Mouse (Mus musculus): ENCODE data around the gene Pdap1. TPM values are rescaled to one million over a fixed set of nuclear protein-coding genes. Genes with fewer than 3 reads are reported as not detected.
A peak's percentile ranks its signal among the peaks of the same experiment; 100 is the strongest.
"Not testable (repeated sequence)": the region's sequence is repeated elsewhere in the genome, so short reads cannot be mapped to it uniquely, and the experiment has no call there.

Gene Pdap1
- polyA plus RNA-seq, 1 experiment from 2014 or later: 102 TPM

DNA sequence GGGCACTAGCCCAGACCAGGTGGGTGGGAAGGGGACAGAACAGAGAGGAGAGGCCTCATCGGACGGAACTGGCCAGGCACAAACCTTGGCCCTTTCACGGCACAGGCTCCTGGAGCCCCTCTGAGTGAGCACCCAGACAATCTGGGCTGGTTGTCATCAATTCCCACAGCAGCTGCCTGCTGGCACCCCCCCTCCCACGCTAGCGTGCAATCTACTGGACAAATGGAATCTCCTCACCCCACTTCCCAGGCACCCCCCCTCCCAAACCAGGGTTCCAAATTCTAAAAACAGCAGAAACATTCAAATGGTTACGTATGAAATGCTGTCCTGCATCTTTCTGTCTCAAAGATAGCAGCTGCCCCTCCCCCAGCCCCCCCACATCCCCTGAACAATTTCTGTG is 10.3 kb downstream of the Pdap1 start:
- not testable (repeated sequence) for ATAC-seq; DNase-seq (ENCODE audit: low spot score); H3K27ac ChIP-seq (ENCODE audit: low read depth, low read length); H3K9me3 ChIP-seq (replicated peaks; ENCODE audit: control insufficient read depth, low read length); H3K4me2 ChIP-seq (ENCODE audit: low read length); H3K27me3 ChIP-seq (replicated peaks; ENCODE audit: control insufficient read depth, insufficient read depth, low read length); H3K9ac ChIP-seq (ENCODE audit: low read length); H3K4me3 ChIP-seq (ENCODE audit: low read depth, low read length); H3K4me1 ChIP-seq (ENCODE audit: control insufficient read depth, insufficient read depth, low read length)
- H3K36me3 ChIP-seq (ENCODE audit: control insufficient read depth, insufficient read depth, low read length): peaks cover 94% of the 10 kb centered on the region
- 88% methylated on average over 3 of the region's 6 CpGs for WGBS

DNA sequence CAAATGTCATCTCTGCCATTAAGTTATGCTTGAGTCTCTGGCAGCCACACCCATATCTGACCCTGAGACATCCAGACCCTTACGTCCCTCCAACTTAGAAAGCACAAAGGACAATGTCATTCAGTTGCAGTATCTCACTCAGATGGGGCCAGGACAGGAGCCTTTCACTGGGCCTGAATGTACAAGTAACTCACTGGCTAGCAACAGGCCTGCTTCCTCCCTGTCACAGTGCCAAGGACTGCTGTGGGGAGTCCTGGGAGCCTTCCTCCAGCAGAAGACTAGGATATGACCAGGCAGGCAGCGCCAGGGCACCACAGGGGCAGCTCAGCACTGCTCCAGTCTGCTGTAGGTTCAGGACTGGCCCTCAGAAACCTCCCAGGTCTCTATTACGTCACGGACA is 10.9 kb downstream of the Pdap1 start:
- H3K4me3 ChIP-seq (ENCODE audit: low read depth, low read length): no peak overlapping the region
- peaks cover 94% of the 10 kb centered on the region for H3K36me3 ChIP-seq (ENCODE audit: control insufficient read depth, insufficient read depth, low read length)
- no peak overlapping the region for H3K9ac ChIP-seq (ENCODE audit: low read length)
- no peaks in the 10 kb centered on the region for H3K27me3 ChIP-seq (replicated peaks; ENCODE audit: control insufficient read depth, insufficient read depth, low read length)
- no peaks in the 10 kb centered on the region for H3K9me3 ChIP-seq (replicated peaks; ENCODE audit: control insufficient read depth, low read length)
- no peaks in the 10 kb centered on the region for H3K4me1 ChIP-seq (ENCODE audit: control insufficient read depth, insufficient read depth, low read length)
- H3K4me2 ChIP-seq (ENCODE audit: low read length): no peak overlapping the region
- H3K27ac ChIP-seq (ENCODE audit: low read depth, low read length): no peak overlapping the region
- 97% methylated on average over 4 of the region's 4 CpGs for WGBS
- ATAC-seq (no peak), DNase-seq (ENCODE audit: low spot score) (no peak)

DNA sequence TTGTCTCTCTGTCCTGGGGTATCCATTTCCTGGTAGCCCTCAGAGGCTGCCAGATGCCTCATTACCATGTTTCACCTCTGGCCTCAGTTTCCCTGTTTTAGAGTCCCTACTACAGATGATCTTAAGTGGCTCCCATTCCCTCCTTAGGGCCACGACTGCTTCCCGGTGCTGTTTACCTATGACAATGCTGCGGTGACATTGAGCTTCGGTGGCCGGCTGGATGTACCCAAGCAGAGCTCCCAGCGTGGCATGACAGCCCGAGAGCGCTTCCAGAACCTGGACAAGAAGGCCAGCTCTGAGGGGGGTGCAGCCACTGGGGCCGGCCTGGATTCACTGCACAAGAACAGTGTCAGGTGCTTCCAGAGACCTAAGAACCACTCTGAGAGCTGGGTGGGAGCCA is 13.5 kb downstream of the Pdap1 start:
- no peak for DNase-seq (ENCODE audit: low spot score)
- peaks cover 75% of the 10 kb centered on the region for H3K36me3 ChIP-seq (ENCODE audit: control insufficient read depth, insufficient read depth, low read length)
- no peaks in the 10 kb centered on the region for H3K9me3 ChIP-seq (replicated peaks; ENCODE audit: control insufficient read depth, low read length)
- ATAC-seq: no peak
- no peaks in the 10 kb centered on the region for H3K4me1 ChIP-seq (ENCODE audit: control insufficient read depth, insufficient read depth, low read length)
- no peak overlapping the region for H3K4me3 ChIP-seq (ENCODE audit: low read depth, low read length)
- no peaks in the 10 kb centered on the region for H3K27me3 ChIP-seq (replicated peaks; ENCODE audit: control insufficient read depth, insufficient read depth, low read length)
- H3K4me2 ChIP-seq (ENCODE audit: low read length): no peak overlapping the region
- H3K9ac ChIP-seq (ENCODE audit: low read length): no peak overlapping the region
- no peak overlapping the region for H3K27ac ChIP-seq (ENCODE audit: low read depth, low read length)
- 96% methylated on average over 9 of the region's 9 CpGs for WGBS

DNA sequence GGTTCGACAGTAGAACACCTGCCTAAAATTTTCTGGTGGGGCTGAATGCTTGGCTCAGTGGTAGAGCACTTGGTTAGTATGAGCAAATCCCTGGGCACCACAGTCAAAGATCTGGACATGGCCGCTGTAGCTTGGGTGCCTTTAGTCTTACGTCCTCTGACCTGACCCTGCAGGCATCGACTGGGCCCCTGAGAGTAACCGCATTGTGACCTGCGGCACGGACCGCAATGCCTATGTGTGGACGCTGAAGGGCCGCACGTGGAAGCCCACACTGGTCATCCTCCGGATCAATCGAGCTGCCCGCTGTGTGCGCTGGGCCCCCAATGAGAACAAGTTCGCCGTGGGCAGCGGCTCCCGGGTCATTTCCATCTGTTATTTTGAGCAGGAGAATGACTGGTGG is 16.6 kb downstream of the Pdap1 start:
- H3K27me3 ChIP-seq (replicated peaks; ENCODE audit: control insufficient read depth, insufficient read depth, low read length): no peaks in the 10 kb centered on the region
- WGBS: 93% methylated on average over 19 of the region's 19 CpGs
- DNase-seq (ENCODE audit: low spot score): no peak
- no peak overlapping the region for H3K27ac ChIP-seq (ENCODE audit: low read depth, low read length)
- H3K4me1 ChIP-seq (ENCODE audit: control insufficient read depth, insufficient read depth, low read length): no peaks in the 10 kb centered on the region
- no peak for ATAC-seq
- H3K4me3 ChIP-seq (ENCODE audit: low read depth, low read length): no peak overlapping the region
- H3K9me3 ChIP-seq (replicated peaks; ENCODE audit: control insufficient read depth, low read length): no peaks in the 10 kb centered on the region
- H3K36me3 ChIP-seq (ENCODE audit: control insufficient read depth, insufficient read depth, low read length): peaks cover 45% of the 10 kb centered on the region
- H3K4me2 ChIP-seq (ENCODE audit: low read length): no peak overlapping the region
- H3K9ac ChIP-seq (ENCODE audit: low read length): no peak overlapping the region

DNA sequence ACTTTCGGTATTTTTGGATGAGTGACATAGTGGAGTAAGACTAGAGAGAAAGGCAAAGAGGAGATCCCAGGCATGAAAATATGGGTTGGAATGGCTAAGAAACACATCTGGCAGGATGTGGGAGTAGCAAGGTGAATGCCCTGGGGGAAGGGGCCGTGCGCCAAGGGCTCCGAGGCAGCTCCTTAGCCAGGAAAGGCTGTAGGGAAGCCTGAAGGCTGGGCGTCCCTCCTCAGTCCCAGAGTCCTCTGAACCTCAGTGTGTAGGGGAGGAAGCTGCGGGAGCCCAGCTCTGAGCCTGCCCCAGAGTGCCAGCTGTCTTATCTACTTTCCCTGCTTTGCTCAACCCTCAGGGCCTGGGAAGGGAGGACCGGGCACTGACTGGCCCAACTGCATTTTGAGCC is 19.1 kb downstream of the Pdap1 start:
- WGBS: 76% methylated on average over 7 of the region's 7 CpGs
- no peak overlapping the region for H3K9ac ChIP-seq (ENCODE audit: low read length)
- no peak for DNase-seq (ENCODE audit: low spot score)

DNA sequence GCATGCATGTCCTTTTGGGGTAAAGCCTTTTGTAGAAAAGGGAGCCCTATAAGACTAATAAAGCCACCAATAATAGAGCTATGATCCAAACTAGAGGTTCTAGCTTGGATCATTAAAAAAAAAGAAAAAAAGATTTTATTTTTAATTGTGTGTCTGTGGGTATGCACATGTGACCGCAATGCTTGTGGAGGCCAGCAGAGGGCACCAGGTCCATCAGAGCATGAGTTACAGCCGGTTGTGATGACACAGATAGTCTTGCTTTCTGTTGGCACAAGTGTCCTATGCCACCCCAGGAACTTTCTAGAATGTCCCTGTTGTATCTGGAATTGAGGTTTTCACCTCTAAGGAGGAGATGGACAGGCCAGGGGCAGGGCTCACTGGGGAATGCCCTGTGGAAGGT is 20.7 kb downstream of the Pdap1 start:
- H3K27me3 ChIP-seq (replicated peaks; ENCODE audit: control insufficient read depth, insufficient read depth, low read length): peaks cover 7% of the 10 kb centered on the region; the same call in 1 of the 2 replicates
- H3K36me3 ChIP-seq (ENCODE audit: control insufficient read depth, insufficient read depth, low read length): peaks cover 9% of the 10 kb centered on the region; the same call in 1 of the 2 replicates
- no peak overlapping the region for H3K27ac ChIP-seq (ENCODE audit: low read depth, low read length)
- 95% methylated on average over 2 of the region's 2 CpGs for WGBS
- ATAC-seq (no peak), DNase-seq (ENCODE audit: low spot score) (no peak)
- 0 out of 2 replicates have a peak, but pooled peaks cover 2% of the 10 kb centered on the region for H3K4me1 ChIP-seq (ENCODE audit: control insufficient read depth, insufficient read depth, low read length)
- H3K9ac ChIP-seq (ENCODE audit: low read length): no peak overlapping the region
- no peak overlapping the region for H3K4me2 ChIP-seq (ENCODE audit: low read length)
- no peak overlapping the region for H3K4me3 ChIP-seq (ENCODE audit: low read depth, low read length)
- H3K9me3 ChIP-seq (replicated peaks; ENCODE audit: control insufficient read depth, low read length): no peaks in the 10 kb centered on the region

More for the DNA sequence above, 19.1 kb downstream of the Pdap1 start:
- Histone ChIP-seq H3K36me3 (ENCODE audit: control insufficient read depth, insufficient read depth, low read length) (peaks cover 23% of the 10 kb centered on the region), H3K4me1 (ENCODE audit: control insufficient read depth, insufficient read depth, low read length) (no peaks in the 10 kb centered on the region), H3K9me3 (replicated peaks; ENCODE audit: control insufficient read depth, low read length) (no peaks in the 10 kb centered on the region), H3K27me3 (replicated peaks; ENCODE audit: control insufficient read depth, insufficient read depth, low read length) (no peaks in the 10 kb centered on the region), H3K4me2 (ENCODE audit: low read length) (no peak overlapping the region), H3K27ac (ENCODE audit: low read depth, low read length) (no peak overlapping the region), H3K4me3 (ENCODE audit: low read depth, low read length) (no peak overlapping the region)
- ATAC-seq: no peak

DNA sequence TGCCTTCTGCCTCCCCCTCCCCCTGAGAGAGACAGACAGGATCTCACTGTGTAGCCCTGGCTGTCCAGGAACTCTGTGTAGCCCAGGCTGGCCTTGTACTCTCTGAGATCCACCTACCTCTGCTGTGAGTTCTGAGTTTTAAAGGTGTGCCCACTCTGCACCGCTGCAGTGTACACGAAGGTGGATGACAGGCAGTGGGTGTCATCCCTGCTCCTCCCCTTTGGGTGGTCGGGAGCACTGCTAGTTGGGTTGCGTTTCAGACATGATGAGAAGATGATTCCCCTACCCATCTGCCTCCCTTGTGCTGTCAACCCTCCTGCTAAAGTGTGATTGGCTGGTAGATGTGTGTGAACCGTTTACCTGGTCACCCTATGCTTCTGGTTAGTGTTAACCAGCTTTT is 21.6 kb downstream of the Pdap1 start:
- no peak overlapping the region for H3K9ac ChIP-seq (ENCODE audit: low read length)
- WGBS: 91% methylated on average over 5 of the region's 5 CpGs
- H3K27ac ChIP-seq (ENCODE audit: low read depth, low read length): no peak overlapping the region
- no peaks in the 10 kb centered on the region for H3K9me3 ChIP-seq (replicated peaks; ENCODE audit: control insufficient read depth, low read length)
- H3K36me3 ChIP-seq (ENCODE audit: control insufficient read depth, insufficient read depth, low read length): peaks cover 2% of the 10 kb centered on the region; the same call in 1 of the 2 replicates
- H3K27me3 ChIP-seq (replicated peaks; ENCODE audit: control insufficient read depth, insufficient read depth, low read length): peaks cover 7% of the 10 kb centered on the region; the same call in 1 of the 2 replicates
- ATAC-seq: no peak
- H3K4me2 ChIP-seq (ENCODE audit: low read length): no peak overlapping the region
- DNase-seq (ENCODE audit: low spot score): no peak
- H3K4me3 ChIP-seq (ENCODE audit: low read depth, low read length): no peak overlapping the region
- 0 out of 2 replicates have a peak, but pooled peaks cover 2% of the 10 kb centered on the region for H3K4me1 ChIP-seq (ENCODE audit: control insufficient read depth, insufficient read depth, low read length)

DNA sequence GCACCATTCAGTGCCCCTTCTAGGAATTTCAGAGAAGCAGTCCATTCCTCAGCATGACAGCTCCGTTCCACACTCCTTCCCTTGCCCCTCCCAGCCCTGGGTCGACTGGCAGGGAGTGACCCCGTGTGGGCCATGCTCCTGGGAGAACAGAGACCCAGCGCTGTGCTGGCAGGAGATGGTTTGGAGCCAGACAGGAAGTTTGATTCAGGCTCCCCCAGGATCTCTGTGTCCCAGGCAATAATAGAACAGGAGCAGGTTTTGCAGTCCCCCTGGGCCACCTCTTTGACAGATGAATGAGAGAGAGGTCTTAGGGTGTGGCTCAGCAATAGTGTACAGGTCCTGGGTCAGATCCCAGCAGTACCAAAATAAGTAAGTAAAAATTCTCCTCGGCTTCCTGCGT is 22.0 kb downstream of the Pdap1 start:
- Histone ChIP-seq H3K36me3 (ENCODE audit: control insufficient read depth, insufficient read depth, low read length) (no peaks in the 10 kb centered on the region), H3K27ac (ENCODE audit: low read depth, low read length) (no peak overlapping the region), H3K27me3 (replicated peaks; ENCODE audit: control insufficient read depth, insufficient read depth, low read length) (peaks cover 7% of the 10 kb centered on the region; the same call in 1 of the 2 replicates), H3K9me3 (replicated peaks; ENCODE audit: control insufficient read depth, low read length) (no peaks in the 10 kb centered on the region), H3K9ac (ENCODE audit: low read length) (no peak overlapping the region), H3K4me3 (ENCODE audit: low read depth, low read length) (no peak overlapping the region), H3K4me2 (ENCODE audit: low read length) (no peak overlapping the region), H3K4me1 (ENCODE audit: control insufficient read depth, insufficient read depth, low read length) (0 out of 2 replicates have a peak, but pooled peaks cover 2% of the 10 kb centered on the region)
- no peak for ATAC-seq
- DNase-seq (ENCODE audit: low spot score): no peak
- 69% methylated on average over 6 of the region's 6 CpGs for WGBS

DNA sequence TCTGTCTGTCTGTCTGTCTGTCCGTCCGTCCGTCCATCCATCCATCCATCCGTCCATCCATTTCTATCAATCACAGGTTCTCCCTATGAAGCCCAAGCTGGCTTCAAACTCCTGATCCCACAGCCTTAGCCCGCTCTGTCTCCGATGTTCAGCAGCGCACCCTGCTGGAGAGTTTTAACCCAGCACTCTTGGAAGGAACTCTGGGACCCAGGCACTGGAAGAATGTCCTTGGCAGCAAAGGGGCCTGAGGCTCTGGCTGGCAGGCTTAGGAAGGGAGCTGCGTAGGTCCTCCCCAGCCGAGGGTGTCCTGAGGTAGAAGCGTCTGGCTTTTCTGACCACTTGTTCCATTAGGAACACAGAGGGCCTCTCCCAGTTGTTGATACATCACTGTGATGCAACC is 23.1 kb downstream of the Pdap1 start:
- Histone ChIP-seq H3K36me3 (ENCODE audit: control insufficient read depth, insufficient read depth, low read length) (no peaks in the 10 kb centered on the region), H3K27me3 (replicated peaks; ENCODE audit: control insufficient read depth, insufficient read depth, low read length) (peaks cover 7% of the 10 kb centered on the region; the same call in 1 of the 2 replicates), H3K27ac (ENCODE audit: low read depth, low read length) (no peak overlapping the region), H3K9ac (ENCODE audit: low read length) (no peak overlapping the region), H3K4me2 (ENCODE audit: low read length) (no peak overlapping the region), H3K4me3 (ENCODE audit: low read depth, low read length) (no peak overlapping the region), H3K4me1 (ENCODE audit: control insufficient read depth, insufficient read depth, low read length) (0 out of 2 replicates have a peak, but pooled peaks cover 2% of the 10 kb centered on the region), H3K9me3 (replicated peaks; ENCODE audit: control insufficient read depth, low read length) (no peaks in the 10 kb centered on the region)
- no peak for ATAC-seq
- 41% methylated on average over 10 of the region's 10 CpGs for WGBS
- peak; percentile 39 for DNase-seq (ENCODE audit: low spot score)

All from forebrain, embryonic 14.5 days (tissue).